Mouse (Mus musculus): ENCODE measurements at regions not wholly inside any gene's neighbourhood (a gene's known extent, or its start where the extent isn't known, plus 50 kb on each side); places are given as distances from the start of the nearest gene placed in this dataset.

DNA sequence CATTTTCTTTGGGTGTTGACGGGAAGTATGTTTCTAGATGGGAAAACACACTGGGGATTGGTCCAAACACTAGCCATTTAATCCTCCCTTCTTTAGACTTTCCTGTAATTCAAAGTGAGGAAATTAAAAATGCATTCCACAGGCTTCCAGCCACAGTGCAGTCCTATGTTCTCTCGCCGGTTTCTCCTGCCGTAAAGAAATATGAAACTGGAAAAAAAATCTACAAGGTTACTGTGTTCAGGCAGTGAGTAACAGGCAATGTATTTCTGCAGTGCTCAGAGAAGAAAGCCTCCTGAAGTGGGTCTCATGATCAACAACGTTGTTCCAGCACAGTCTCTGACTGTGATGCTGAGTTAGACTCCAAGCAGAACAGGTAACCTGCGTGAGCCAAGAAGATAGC lies 763.0 kb upstream of the Lrrc6 start:
- no peak for TF ChIP-seq POLR2A (IDR thresholded peaks at IDR 0.05; ENCODE audit: borderline replicate concordance, low read depth, low read length)
- TF ChIP-seq CTCF (IDR thresholded peaks at IDR 0.05; ENCODE audit: low read depth, low read length), result no peak
